Mouse (Mus musculus) liver, embryonic 11.5 days (tissue): Measurements from ENCODE around the gene Neurl1b. TPM values are rescaled to one million over a fixed set of nuclear protein-coding genes. Genes with fewer than 3 reads are reported as not detected.

ENCODE experiments used
- ATAC-seq: fragments of 200-750 bp; cut with Nextera tagmentation; replicated peaks from 2 replicates; pipeline ENCODE4 v1.8.0; 2017; ENCODE audit warnings: moderate number of reproducible peaks, mild to moderate bottlenecking, moderate TSS enrichment, moderate library complexity; ENCODE audit not compliant: low FRiP score
- DNase-seq: peaks from one replicate; pipeline ENCODE4 v3.0.0-alpha.2; 2017; ENCODE audit warnings: low spot score
- H3K27ac ChIP-seq: fragments of 300-500 bp; sonication (generic); 2 replicates; pipeline ENCODE4 v1.5.1; 2014; ENCODE audit warnings: mild to moderate bottlenecking, low read depth, low read length, control low read depth
- H3K27me3 ChIP-seq: fragments of 300-500 bp; sonication (generic); replicated peaks from 2 replicates; pipeline ENCODE4 v1.6.1; 2014; ENCODE audit warnings: low read length, mixed read lengths; ENCODE audit not compliant: control insufficient read depth, insufficient read depth
- H3K36me3 ChIP-seq: fragments of 300-500 bp; sonication (generic); 2 replicates; pipeline ENCODE4 v1.6.1; 2014; ENCODE audit warnings: mild to moderate bottlenecking, low read length, moderate library complexity, mixed read lengths; ENCODE audit not compliant: control insufficient read depth, insufficient read depth
- H3K4me1 ChIP-seq: fragments of 300-500 bp; sonication (generic); replicated peaks from 2 replicates; pipeline ENCODE4 v1.6.1; 2014; ENCODE audit warnings: low read length, mixed read lengths; ENCODE audit not compliant: control insufficient read depth, insufficient read depth
- H3K4me2 ChIP-seq: fragments of 300-500 bp; sonication (generic); 2 replicates; pipeline ENCODE4 v1.6.1; 2014; ENCODE audit warnings: mild to moderate bottlenecking, control low read depth, moderate library complexity
- H3K4me3 ChIP-seq: fragments of 300-500 bp; sonication (generic); 2 replicates; pipeline ENCODE4 v1.5.1; 2014; ENCODE audit warnings: low read depth, low read length, control low read depth
- H3K9ac ChIP-seq: fragments of 300-500 bp; sonication (generic); 2 replicates; pipeline ENCODE4 v1.6.1; 2014; ENCODE audit warnings: low read depth, low read length, control low read depth
- H3K9me3 ChIP-seq: fragments of 300-500 bp; sonication (generic); 2 replicates; pipeline ENCODE4 v1.6.1; 2016; ENCODE audit warnings: low read length, inconsistent platforms, mixed read lengths; ENCODE audit not compliant: control insufficient read depth
- WGBS: fragments of 180-500 bp; shearing (Covaris S2); extraction: QIAGEN DNeasy Blood & Tissue Kit; methylation state at CpG from one replicate; pipeline ENCODE4 v1.1.7; 2014; 5-methylcytosine and 5-hydroxymethylcytosine counted together
- polyA plus RNA-seq: library from polyadenylated mRNA; unstranded; fragments of >200 nt; fragmentation: Nextera tagmentation; extraction: Ambion mirVana; gene quantifications from 2 replicates; pipeline ENCODE4 v1.2.1, GENCODE M21; 2014

Neurl1b gene
- polyA plus RNA-seq, 1 experiment from 2014 or later: 0.12 TPM

GRCm38 (mm10) chr17:26388106-26388505, 26.5 kb upstream of the Neurl1b start:
- Histone ChIP-seq H3K9ac (no peak overlapping the region), H3K27me3 (no peaks in the 10 kb centered on the region; the same call in 1 of the 2 replicates), H3K9me3 (no peaks in the 10 kb centered on the region), H3K27ac (no peak overlapping the region), H3K4me2 (no peak overlapping the region), H3K4me1 (no peaks in the 10 kb centered on the region), H3K4me3 (no peak overlapping the region), H3K36me3 (no peaks in the 10 kb centered on the region)
- DNase-seq (no peak), ATAC-seq (no peak)
- WGBS: 63% methylated on average over 3 of the region's 3 CpGs

- Histone ChIP-seq H3K27ac (no peak overlapping the region), H3K4me1 (no peaks in the 10 kb centered on the region), H3K9me3 (no peaks in the 10 kb centered on the region), H3K36me3 (no peaks in the 10 kb centered on the region), H3K27me3 (no peaks in the 10 kb centered on the region; the same call in 1 of the 2 replicates), H3K4me2 (no peak overlapping the region), H3K9ac (no peak overlapping the region), H3K4me3 (no peak overlapping the region)
- 74% methylated on average over 9 of the region's 9 CpGs for WGBS
- no peak for ATAC-seq
- DNase-seq: no peak
Measured at GRCm38 (mm10) chr17:26389241-26389640, 25.4 kb upstream of the Neurl1b start.

- no peaks in the 10 kb centered on the region; the same call in 1 of the 2 replicates for H3K27me3 ChIP-seq
- ATAC-seq (no peak), DNase-seq (no peak)
- no peaks in the 10 kb centered on the region for H3K36me3 ChIP-seq
- WGBS: 70% methylated on average over 5 of the region's 5 CpGs
- H3K4me1 ChIP-seq: no peaks in the 10 kb centered on the region
- H3K4me3 ChIP-seq: no peak overlapping the region
- H3K4me2 ChIP-seq: no peak overlapping the region
- H3K9me3 ChIP-seq: no peaks in the 10 kb centered on the region
- H3K27ac ChIP-seq: no peak overlapping the region
- no peak overlapping the region for H3K9ac ChIP-seq
Measured at GRCm38 (mm10) chr17:26390666-26391065, 24.0 kb upstream of the Neurl1b start.

GRCm38 (mm10) chr17:26392355-26392754, 22.3 kb upstream of the Neurl1b start:
- Histone ChIP-seq H3K4me1 (no peaks in the 10 kb centered on the region), H3K4me2 (no peak overlapping the region), H3K9ac (no peak overlapping the region), H3K9me3 (no peaks in the 10 kb centered on the region), H3K27me3 (no peaks in the 10 kb centered on the region; the same call in 1 of the 2 replicates), H3K4me3 (no peak overlapping the region), H3K27ac (no peak overlapping the region), H3K36me3 (no peaks in the 10 kb centered on the region)
- no peak for ATAC-seq
- DNase-seq: no peak
- 81% methylated on average over 7 of the region's 7 CpGs for WGBS

GRCm38 (mm10) chr17:26396765-26397164, 17.9 kb upstream of the Neurl1b start:
- Histone ChIP-seq H3K9ac (no peak overlapping the region), H3K4me1 (no peaks in the 10 kb centered on the region), H3K4me3 (no peak overlapping the region), H3K36me3 (no peaks in the 10 kb centered on the region), H3K9me3 (no peaks in the 10 kb centered on the region), H3K27me3 (no peaks in the 10 kb centered on the region; the same call in 1 of the 2 replicates), H3K27ac (no peak overlapping the region), H3K4me2 (no peak overlapping the region)
- ATAC-seq (no peak), DNase-seq (no peak)
- WGBS: 57% methylated on average over 3 of the region's 3 CpGs

GRCm38 (mm10) chr17:26397339-26397738, 17.3 kb upstream of the Neurl1b start:
- Histone ChIP-seq H3K36me3 (no peaks in the 10 kb centered on the region), H3K9me3 (no peaks in the 10 kb centered on the region), H3K4me2 (no peak overlapping the region), H3K27me3 (no peaks in the 10 kb centered on the region; the same call in 1 of the 2 replicates), H3K27ac (no peak overlapping the region), H3K4me3 (no peak overlapping the region), H3K4me1 (no peaks in the 10 kb centered on the region), H3K9ac (no peak overlapping the region)
- 44% methylated on average over 6 of the region's 6 CpGs for WGBS
- DNase-seq: no peak
- no peak for ATAC-seq

- Histone ChIP-seq H3K4me2 (no peak overlapping the region), H3K36me3 (no peaks in the 10 kb centered on the region), H3K27me3 (no peaks in the 10 kb centered on the region), H3K9ac (no peak overlapping the region), H3K27ac (no peak overlapping the region), H3K9me3 (no peaks in the 10 kb centered on the region), H3K4me1 (no peaks in the 10 kb centered on the region), H3K4me3 (no peak overlapping the region)
- ATAC-seq: no peak
- DNase-seq: no peak
- WGBS: 76% methylated on average over 10 of the region's 10 CpGs
Measured at GRCm38 (mm10) chr17:26405340-26406100, 9.1 kb upstream of the Neurl1b start.

GRCm38 (mm10) chr17:26412967-26413366, 1.7 kb upstream of the Neurl1b start:
- WGBS: 41% methylated on average over 5 of the region's 5 CpGs
- Histone ChIP-seq H3K9ac (no peak overlapping the region), H3K4me1 (peaks cover 17% of the 10 kb centered on the region), H3K4me2 (no peak overlapping the region), H3K27ac (no peak overlapping the region), H3K9me3 (no peaks in the 10 kb centered on the region), H3K36me3 (no peaks in the 10 kb centered on the region), H3K4me3 (no peak overlapping the region), H3K27me3 (peaks cover 70% of the 10 kb centered on the region)
- ATAC-seq (no peak), DNase-seq (no peak)

GRCm38 (mm10) chr17:26414184-26414522, 476 bp upstream of the Neurl1b start:
- peaks cover 17% of the 10 kb centered on the region for H3K4me1 ChIP-seq
- no peaks in the 10 kb centered on the region for H3K36me3 ChIP-seq
- 17% methylated on average over 5 of the region's 5 CpGs for WGBS
- H3K27ac ChIP-seq: no peak overlapping the region
- no peaks in the 10 kb centered on the region for H3K9me3 ChIP-seq
- ATAC-seq (no peak), DNase-seq (no peak)
- peak overlapping the region; percentile 67 for H3K4me3 ChIP-seq
- H3K4me2 ChIP-seq: peak overlapping the region; percentile 96
- H3K9ac ChIP-seq: peak overlapping the region; percentile 53; the same call in 1 of the 2 replicates
- H3K27me3 ChIP-seq: peaks cover 78% of the 10 kb centered on the region
